Mouse (Mus musculus): ENCODE results near the gene Irf6. TPM values are rescaled to one million over a fixed set of nuclear protein-coding genes. Genes with fewer than 3 reads are reported as not detected.

The Irf6 gene
- polyA plus RNA-seq, 1 experiment from 2014 or later: 4.8 TPM

DNA sequence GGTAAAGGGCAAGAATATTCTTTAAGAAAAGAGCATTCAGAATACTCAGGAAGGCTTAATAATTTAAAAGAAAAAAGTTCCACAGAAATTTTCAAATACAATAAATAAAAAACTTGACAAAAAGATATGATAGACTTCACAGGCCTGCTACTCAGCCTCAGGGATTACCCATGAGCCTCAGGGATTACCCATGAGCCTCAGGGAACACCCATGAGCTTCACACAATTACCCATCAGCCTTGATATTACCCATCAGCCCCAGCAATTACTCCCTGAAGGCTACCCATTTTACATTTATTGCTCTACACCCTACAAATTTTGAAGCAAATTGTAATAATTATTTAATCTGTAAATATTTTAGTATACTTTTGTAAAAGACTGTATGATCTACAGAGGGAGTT, 20.5 kb upstream of the Irf6 start:
- H3K9ac ChIP-seq: no peak overlapping the region
- peaks cover 7% of the 10 kb centered on the region for H3K36me3 ChIP-seq
- no peak overlapping the region for H3K27ac ChIP-seq
- no peaks in the 10 kb centered on the region for H3K27me3 ChIP-seq
- no peak overlapping the region for H3K4me3 ChIP-seq
- H3K9me3 ChIP-seq (replicated peaks): no peaks in the 10 kb centered on the region
- ATAC-seq (replicated peaks; ENCODE audit: insufficient number of reproducible peaks, insufficient read depth, low FRiP score, low read depth): no peak
- no peak overlapping the region for H3K4me2 ChIP-seq
- H3K4me1 ChIP-seq (replicated peaks): peaks cover 7% of the 10 kb centered on the region

DNA sequence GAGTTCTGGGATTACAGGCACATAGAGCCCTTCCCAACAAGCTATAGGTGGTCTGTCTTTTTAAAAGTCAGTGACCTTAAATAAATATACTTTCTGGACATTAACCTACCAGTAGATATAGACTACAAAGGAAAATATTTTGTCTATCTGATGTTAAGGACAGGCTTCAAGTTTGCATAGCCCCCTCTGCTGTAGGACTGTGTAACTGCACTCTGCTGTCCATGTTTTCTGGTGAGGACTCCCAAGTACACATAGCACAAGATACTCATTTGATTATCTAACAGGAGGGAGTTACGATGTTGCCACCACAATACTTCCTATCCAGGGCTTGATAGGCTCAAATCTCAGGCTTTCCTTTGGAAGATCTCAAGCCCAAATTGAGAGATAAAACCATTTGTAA, 19.2 kb upstream of the Irf6 start:
- Histone ChIP-seq H3K4me3 (no peak overlapping the region), H3K9ac (no peak overlapping the region)
- WGBS: 89% methylated on average over 1 of the region's 1 CpGs

GRCm38 (mm10) chr1:193138087-193138486, 14.8 kb upstream of the Irf6 start:
- Histone ChIP-seq H3K4me3 (no peak overlapping the region), H3K9ac (no peak overlapping the region), H3K27ac (0 out of 2 replicates have a peak overlapping the region, but pooled peaks have one; percentile 16), H3K4me1 (replicated peaks) (no peaks in the 10 kb centered on the region), H3K36me3 (no peaks in the 10 kb centered on the region), H3K4me2 (no peak overlapping the region), H3K27me3 (no peaks in the 10 kb centered on the region), H3K9me3 (replicated peaks) (no peaks in the 10 kb centered on the region)
- 35% methylated on average over 7 of the region's 7 CpGs for WGBS
- ATAC-seq (replicated peaks; ENCODE audit: insufficient number of reproducible peaks, insufficient read depth, low FRiP score, low read depth): no peak

More for the DNA sequence above, 19.2 kb upstream of the Irf6 start:
- H3K9me3 ChIP-seq (replicated peaks): no peaks in the 10 kb centered on the region
- H3K4me2 ChIP-seq: no peak overlapping the region
- H3K4me1 ChIP-seq (replicated peaks): peaks cover 7% of the 10 kb centered on the region
- no peaks in the 10 kb centered on the region for H3K27me3 ChIP-seq
- no peak overlapping the region for H3K27ac ChIP-seq
- no peak for ATAC-seq (replicated peaks; ENCODE audit: insufficient number of reproducible peaks, insufficient read depth, low FRiP score, low read depth)
- no peaks in the 10 kb centered on the region for H3K36me3 ChIP-seq

DNA sequence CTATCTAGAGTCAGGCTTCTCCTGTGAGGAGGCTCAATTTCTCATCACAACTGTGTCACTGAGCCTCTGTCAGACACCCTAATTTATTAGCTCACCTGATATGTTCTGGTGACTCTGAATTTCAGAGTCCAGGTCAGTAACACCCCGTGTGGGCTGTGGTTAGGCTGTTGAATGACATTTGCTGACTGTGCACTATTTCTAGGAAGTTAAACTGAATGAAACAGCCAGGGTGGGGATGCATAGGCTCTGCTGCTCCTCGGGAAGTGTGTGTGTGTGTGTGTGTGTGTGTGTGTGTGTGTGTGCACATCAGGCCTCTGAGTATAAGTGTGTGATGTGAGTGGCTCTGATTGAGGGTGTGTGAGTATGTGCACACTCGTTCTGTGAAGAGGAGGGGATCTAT, 14.2 kb upstream of the Irf6 start:
- Histone ChIP-seq H3K9ac (no peak overlapping the region), H3K9me3 (replicated peaks) (no peaks in the 10 kb centered on the region), H3K4me1 (replicated peaks) (no peaks in the 10 kb centered on the region), H3K4me3 (no peak overlapping the region), H3K36me3 (no peaks in the 10 kb centered on the region), H3K4me2 (no peak overlapping the region), H3K27ac (0 out of 2 replicates have a peak overlapping the region, but pooled peaks have one; percentile 16), H3K27me3 (no peaks in the 10 kb centered on the region)
- no peak for ATAC-seq (replicated peaks; ENCODE audit: insufficient number of reproducible peaks, insufficient read depth, low FRiP score, low read depth)
- 27% methylated on average over 3 of the region's 3 CpGs for WGBS

DNA sequence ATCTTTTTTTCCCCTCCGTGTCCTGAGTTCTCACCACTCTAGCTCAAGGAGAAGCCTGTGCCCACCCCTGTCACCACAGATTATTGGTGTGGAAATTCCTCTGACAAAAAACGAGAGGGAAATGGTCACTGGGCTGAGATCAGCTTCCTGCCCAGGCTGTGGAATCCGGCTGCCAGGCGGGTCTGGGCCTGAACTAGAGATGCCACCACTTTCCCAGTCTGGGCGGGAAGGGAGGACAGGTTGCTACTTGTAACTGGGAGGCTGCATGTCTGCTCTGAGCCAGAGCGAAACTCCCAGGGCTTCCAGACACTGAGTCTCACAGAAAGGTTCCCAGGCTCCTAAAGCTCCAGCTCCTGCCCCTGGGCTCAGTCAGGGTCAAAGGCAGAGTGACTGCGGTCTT, 11.8 kb upstream of the Irf6 start:
- H3K4me1 ChIP-seq (replicated peaks): no peaks in the 10 kb centered on the region
- ATAC-seq (replicated peaks; ENCODE audit: insufficient number of reproducible peaks, insufficient read depth, low FRiP score, low read depth): no peak
- H3K36me3 ChIP-seq: no peaks in the 10 kb centered on the region
- 54% methylated on average over 7 of the region's 7 CpGs for WGBS
- H3K9ac ChIP-seq: no peak overlapping the region
- no peak overlapping the region for H3K4me3 ChIP-seq
- no peaks in the 10 kb centered on the region for H3K9me3 ChIP-seq (replicated peaks)
- H3K27me3 ChIP-seq: no peaks in the 10 kb centered on the region
- no peak overlapping the region for H3K27ac ChIP-seq
- no peak overlapping the region for H3K4me2 ChIP-seq

GRCm38 (mm10) chr1:193142517-193143062, 10.3 kb upstream of the Irf6 start:
- Histone ChIP-seq H3K36me3 (no peaks in the 10 kb centered on the region), H3K4me2 (no peak overlapping the region), H3K9me3 (replicated peaks) (no peaks in the 10 kb centered on the region), H3K27ac (no peak overlapping the region), H3K4me3 (no peak overlapping the region), H3K9ac (no peak overlapping the region), H3K27me3 (no peaks in the 10 kb centered on the region), H3K4me1 (replicated peaks) (no peaks in the 10 kb centered on the region)
- WGBS: 76% methylated on average over 8 of the region's 8 CpGs
- no peak for ATAC-seq (replicated peaks; ENCODE audit: insufficient number of reproducible peaks, insufficient read depth, low FRiP score, low read depth)

- Histone ChIP-seq H3K27me3 (no peaks in the 10 kb centered on the region), H3K27ac (no peak overlapping the region), H3K4me2 (no peak overlapping the region), H3K4me1 (replicated peaks) (no peaks in the 10 kb centered on the region), H3K9me3 (replicated peaks) (no peaks in the 10 kb centered on the region), H3K36me3 (no peaks in the 10 kb centered on the region), H3K9ac (no peak overlapping the region), H3K4me3 (no peak overlapping the region)
- ATAC-seq (replicated peaks; ENCODE audit: insufficient number of reproducible peaks, insufficient read depth, low FRiP score, low read depth): no peak
- 80% methylated on average over 6 of the region's 6 CpGs for WGBS
These were observed 8.4 kb upstream of the Irf6 start for GRCm38 (mm10) chr1:193144516-193144915.

DNA sequence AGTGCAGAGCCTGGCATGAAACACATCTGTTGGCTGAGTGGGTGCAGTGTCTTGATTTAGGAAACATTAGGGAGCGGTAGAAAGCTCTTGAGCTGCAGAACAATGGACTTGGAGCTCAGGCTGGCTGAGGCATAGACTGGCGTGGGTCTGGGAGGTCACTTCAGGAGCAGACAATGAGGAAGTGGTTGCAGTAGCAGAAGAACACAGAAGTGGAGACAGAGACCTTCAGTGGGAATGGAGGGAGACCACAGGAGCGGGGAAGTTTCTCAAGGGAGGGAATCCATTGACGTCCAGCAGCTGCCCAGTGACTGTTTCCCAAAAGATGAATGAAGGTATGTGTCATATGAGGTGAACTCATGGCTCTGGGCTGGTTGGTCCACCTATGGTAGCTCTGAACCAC, 7.8 kb upstream of the Irf6 start:
- H3K27ac ChIP-seq: no peak overlapping the region
- no peaks in the 10 kb centered on the region for H3K9me3 ChIP-seq (replicated peaks)
- no peaks in the 10 kb centered on the region for H3K36me3 ChIP-seq
- no peak for ATAC-seq (replicated peaks; ENCODE audit: insufficient number of reproducible peaks, insufficient read depth, low FRiP score, low read depth)
- WGBS: 65% methylated on average over 4 of the region's 4 CpGs
- H3K4me1 ChIP-seq (replicated peaks): no peaks in the 10 kb centered on the region
- no peak overlapping the region for H3K9ac ChIP-seq
- no peak overlapping the region for H3K4me2 ChIP-seq
- no peak overlapping the region for H3K4me3 ChIP-seq
- H3K27me3 ChIP-seq: no peaks in the 10 kb centered on the region

DNA sequence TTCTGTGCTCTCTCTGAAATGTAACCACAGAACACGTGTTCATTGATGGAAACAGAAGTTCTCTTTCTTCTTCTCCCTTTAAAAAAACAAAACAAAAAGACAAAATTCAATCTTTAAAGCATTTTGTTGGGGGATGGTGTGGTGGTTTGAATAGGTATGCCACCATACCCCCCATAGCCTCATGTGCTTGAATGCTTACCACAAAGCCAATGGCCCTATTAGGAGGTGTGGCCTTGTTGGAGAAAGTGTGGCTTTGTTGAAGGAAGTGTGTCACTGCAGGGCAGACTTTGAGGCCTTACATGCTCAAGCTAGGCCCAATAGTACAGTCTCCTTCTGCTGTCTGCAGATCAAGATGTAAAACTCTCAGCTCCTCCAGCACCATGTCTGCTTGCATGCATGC, 6.5 kb upstream of the Irf6 start:
- no peak for ATAC-seq (replicated peaks; ENCODE audit: insufficient number of reproducible peaks, insufficient read depth, low FRiP score, low read depth)
- peaks cover 6% of the 10 kb centered on the region for H3K4me1 ChIP-seq (replicated peaks)
- no peak overlapping the region for H3K9ac ChIP-seq
- no peaks in the 10 kb centered on the region for H3K27me3 ChIP-seq
- no peak overlapping the region for H3K4me2 ChIP-seq
- no peak overlapping the region for H3K4me3 ChIP-seq
- H3K9me3 ChIP-seq (replicated peaks): no peaks in the 10 kb centered on the region
- no peak overlapping the region for H3K27ac ChIP-seq
- WGBS: 80% methylated on average over 1 of the region's 1 CpGs
- H3K36me3 ChIP-seq: no peaks in the 10 kb centered on the region

DNA sequence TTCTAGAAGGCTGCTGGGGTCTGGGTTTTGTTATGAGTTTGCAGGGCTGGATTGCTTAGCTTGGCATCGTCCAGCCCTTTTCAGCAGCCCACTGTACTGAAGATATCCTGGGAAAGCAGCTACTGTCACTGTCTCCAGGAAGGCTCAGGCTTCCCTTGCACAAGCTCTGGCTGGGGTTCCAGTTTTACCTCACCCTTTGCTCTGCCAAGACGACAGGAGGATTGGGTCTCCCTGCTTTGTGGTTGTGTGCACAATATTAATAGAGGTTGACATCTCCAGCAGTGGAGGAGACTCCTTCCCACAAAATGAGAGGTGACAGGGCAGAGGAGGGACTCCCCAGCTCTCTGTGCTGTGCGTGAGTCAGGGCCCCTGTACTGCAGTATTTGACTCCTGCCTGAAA, 3.7 kb upstream of the Irf6 start:
- H3K36me3 ChIP-seq: no peaks in the 10 kb centered on the region
- H3K27me3 ChIP-seq: peaks cover 13% of the 10 kb centered on the region
- 0 out of 2 replicates have a peak overlapping the region, but pooled peaks have one; percentile 10 for H3K27ac ChIP-seq
- no peak overlapping the region for H3K4me3 ChIP-seq
- H3K9ac ChIP-seq: no peak overlapping the region
- ATAC-seq (replicated peaks; ENCODE audit: insufficient number of reproducible peaks, insufficient read depth, low FRiP score, low read depth): 0 out of 2 replicates have a peak, but pooled peaks have one; percentile 24
- no peaks in the 10 kb centered on the region for H3K9me3 ChIP-seq (replicated peaks)
- H3K4me1 ChIP-seq (replicated peaks): peaks cover 21% of the 10 kb centered on the region
- H3K4me2 ChIP-seq: no peak overlapping the region
- WGBS: 41% methylated on average over 3 of the region's 3 CpGs

DNA sequence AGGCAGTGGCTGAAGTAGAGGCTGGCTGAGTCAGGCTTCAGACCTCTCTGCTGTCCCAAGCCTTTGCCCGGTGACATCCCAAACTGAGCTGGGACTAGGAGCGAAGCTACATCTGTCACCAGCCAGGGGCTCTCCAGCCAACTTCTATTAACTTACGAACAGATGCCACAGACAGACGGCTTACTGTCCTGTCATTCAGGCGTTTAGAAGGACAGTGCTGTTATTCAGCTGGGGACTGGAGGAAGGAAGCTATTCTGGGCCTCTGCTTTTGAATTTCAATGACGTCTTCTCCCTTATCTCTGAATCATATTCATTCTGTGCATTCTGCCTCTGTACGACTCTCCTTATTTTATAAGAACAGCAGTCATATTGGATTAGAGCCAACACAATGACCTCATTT, 1.8 kb upstream of the Irf6 start:
- Histone ChIP-seq H3K27me3 (peaks cover 16% of the 10 kb centered on the region), H3K9ac (no peak overlapping the region), H3K4me3 (no peak overlapping the region), H3K36me3 (no peaks in the 10 kb centered on the region), H3K4me1 (replicated peaks) (peaks cover 21% of the 10 kb centered on the region), H3K9me3 (replicated peaks) (no peaks in the 10 kb centered on the region), H3K4me2 (peak overlapping the region; percentile 26), H3K27ac (peak overlapping the region; percentile 23; the same call in 1 of the 2 replicates)
- no peak for ATAC-seq (replicated peaks; ENCODE audit: insufficient number of reproducible peaks, insufficient read depth, low FRiP score, low read depth)
- 13% methylated on average over 7 of the region's 7 CpGs for WGBS

DNA sequence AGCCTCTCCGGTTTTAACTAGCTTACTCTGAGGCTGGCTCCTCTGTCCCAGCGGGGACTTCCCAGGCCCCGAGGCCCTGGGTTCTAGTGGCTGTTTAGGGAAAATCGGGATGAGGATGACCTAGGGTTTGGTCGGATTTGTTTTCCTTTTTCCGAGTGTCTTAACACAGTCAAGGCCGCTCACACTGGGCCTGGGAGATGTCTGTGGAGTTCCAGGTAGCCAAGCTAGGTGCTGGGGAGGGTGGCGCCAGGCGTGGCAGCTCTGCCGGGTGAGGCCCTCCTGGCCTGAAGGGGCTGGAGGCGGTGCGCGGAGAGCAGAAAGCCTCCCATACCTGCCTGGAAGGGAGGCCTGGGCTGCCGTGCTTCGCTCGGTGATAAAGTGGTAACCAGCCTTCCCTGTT, 650 bp downstream of the Irf6 start:
- ATAC-seq (replicated peaks; ENCODE audit: insufficient number of reproducible peaks, insufficient read depth, low FRiP score, low read depth): no peak
- no peak overlapping the region for H3K27ac ChIP-seq
- H3K4me2 ChIP-seq: peak overlapping the region; percentile 84
- peak overlapping the region; percentile 49 for H3K4me3 ChIP-seq
- H3K9me3 ChIP-seq (replicated peaks): no peaks in the 10 kb centered on the region
- no peaks in the 10 kb centered on the region for H3K36me3 ChIP-seq
- H3K27me3 ChIP-seq: peaks cover 16% of the 10 kb centered on the region
- peak overlapping the region; percentile 27 for H3K9ac ChIP-seq
- H3K4me1 ChIP-seq (replicated peaks): peaks cover 27% of the 10 kb centered on the region
- WGBS: 36% methylated on average over 16 of the region's 16 CpGs
